Mouse (Mus musculus): Measurements from ENCODE around the gene Gm10490.
"Not testable (repeated sequence)": the region's sequence is repeated elsewhere in the genome, so short reads cannot be mapped to it uniquely, and the experiment has no call there.

- TF ChIP-seq POLR2A (IDR thresholded peaks at IDR 0.05; ENCODE audit: borderline replicate concordance, insufficient read depth, low read length); CTCF (IDR thresholded peaks at IDR 0.05; ENCODE audit: borderline replicate concordance, insufficient read depth, low read depth, low read length): not testable (repeated sequence)
These were observed 8.6 kb downstream of the Gm10490 start for GRCm38 (mm10) chrX:7917960-7918359.
